Mouse (Mus musculus) adrenal gland, postnatal 10 days (tissue): ENCODE data around the gene Smpd3. TPM values are rescaled to one million over a fixed set of nuclear protein-coding genes. Genes with fewer than 3 reads are reported as not detected.
A peak's percentile ranks its signal among the peaks of the same experiment; 100 is the strongest.

Source experiments
- DNase-seq: peaks from one replicate; pipeline ENCODE4 v3.0.0; 2021; ENCODE audit warnings: mixed read lengths
- total RNA-seq, 2 experiments: library from RNA; stranded (reverse); gene quantifications; 2 replicates each; pipeline ENCODE4 v1.2.3; 2021

The Smpd3 gene
- total RNA-seq, 2 experiments from 2014 or later, result 9.9 to 12.6 TPM

DNA sequence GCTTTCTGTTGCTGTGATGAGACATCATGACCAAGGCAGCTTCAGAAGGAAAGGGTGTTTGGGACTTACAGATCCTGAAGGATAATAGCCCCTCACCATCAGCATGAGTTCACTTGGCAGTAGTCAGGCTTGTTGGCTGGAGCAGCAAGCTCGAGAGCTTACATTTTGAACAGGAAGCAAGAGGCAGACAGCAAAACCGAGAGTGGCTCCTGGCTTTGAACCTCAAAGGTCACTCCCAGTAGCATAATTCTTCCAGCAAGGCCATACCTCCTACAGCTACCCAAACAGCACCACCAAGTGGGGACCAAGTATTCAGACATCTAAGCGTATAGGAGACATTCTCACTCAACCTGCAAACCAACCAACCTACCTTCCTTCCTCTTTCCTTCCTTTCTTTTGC lies 105.0 kb downstream of the Smpd3 start:
- no peak for DNase-seq

DNA sequence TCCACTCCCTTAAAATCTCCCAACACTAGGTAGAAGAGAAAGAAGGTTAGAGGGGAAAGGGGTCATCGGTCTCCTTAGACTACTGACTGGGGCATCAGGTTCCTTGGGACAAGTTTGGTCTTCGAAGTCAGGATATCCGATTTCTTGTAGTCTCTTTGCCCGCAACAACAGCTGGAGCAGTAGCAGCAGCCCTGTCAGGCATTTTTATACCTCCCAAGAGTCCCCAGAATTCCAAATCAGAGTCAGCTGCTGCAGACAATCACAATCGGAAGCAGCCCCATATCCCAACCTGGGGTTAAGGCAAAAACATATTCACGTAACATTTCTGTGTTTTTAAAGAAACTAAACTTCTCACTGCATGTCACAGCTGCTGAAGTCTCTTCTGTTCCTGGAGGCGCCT lies 106.3 kb downstream of the Smpd3 start:
- no peak for DNase-seq

DNA sequence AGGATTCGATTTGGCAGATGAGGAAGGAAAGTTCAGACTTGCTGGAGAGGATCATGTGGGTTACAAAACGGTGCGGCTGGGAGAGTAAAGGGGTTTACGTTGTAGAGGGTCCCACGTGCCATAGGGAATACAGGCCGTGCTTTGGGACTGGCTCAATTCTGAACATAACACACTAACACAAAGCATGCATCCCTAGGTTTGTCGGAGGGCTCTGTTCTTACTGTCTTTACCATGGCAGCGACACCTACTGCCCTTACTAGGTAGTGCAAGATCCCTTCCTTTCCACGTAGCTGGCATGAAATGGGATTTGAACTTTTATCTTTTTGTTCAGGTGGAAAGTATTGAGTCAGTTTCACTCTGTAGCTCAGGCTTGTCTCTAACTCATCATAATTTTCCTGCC lies 111.2 kb downstream of the Smpd3 start:
- peak; percentile 67 for DNase-seq

DNA sequence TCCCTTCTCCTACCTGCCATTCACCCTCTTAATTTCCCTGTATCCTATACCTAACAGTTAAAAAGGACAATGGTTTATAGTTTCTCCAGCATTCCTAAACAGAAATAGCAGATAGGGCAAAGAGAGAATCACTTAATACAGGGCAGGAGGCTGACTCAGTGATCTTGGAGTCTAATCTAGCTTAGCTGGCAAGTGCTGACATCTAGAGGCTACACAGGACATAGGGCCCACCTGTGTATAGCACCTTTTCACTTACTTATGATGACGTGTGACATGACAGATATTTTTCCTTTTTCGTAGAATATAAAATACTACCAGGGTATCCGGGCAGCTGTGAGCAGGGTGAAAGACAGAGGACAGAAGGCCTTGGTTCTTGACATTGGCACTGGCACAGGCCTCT lies 118.2 kb downstream of the Smpd3 start:
- no peak for DNase-seq

DNA sequence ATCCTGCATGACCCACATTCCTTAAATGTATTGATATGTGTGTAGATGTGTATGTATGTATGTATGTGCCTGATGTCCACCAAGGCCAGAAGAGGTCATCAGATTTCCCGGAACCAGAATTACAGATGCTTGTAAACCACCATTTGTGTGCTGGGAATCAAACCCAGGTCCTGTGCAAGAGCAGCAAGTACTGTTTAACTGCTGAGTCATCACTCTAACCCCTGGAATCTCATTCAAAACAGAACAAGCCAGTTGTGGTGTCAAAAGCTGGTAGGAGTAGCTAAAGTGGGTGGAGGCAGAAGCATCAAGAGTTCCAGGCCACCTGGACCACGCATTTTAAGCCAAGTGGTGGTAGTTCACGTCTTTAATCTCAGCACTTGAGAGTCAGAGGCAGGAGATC lies 123.8 kb downstream of the Smpd3 start:
- no peak for DNase-seq

DNA sequence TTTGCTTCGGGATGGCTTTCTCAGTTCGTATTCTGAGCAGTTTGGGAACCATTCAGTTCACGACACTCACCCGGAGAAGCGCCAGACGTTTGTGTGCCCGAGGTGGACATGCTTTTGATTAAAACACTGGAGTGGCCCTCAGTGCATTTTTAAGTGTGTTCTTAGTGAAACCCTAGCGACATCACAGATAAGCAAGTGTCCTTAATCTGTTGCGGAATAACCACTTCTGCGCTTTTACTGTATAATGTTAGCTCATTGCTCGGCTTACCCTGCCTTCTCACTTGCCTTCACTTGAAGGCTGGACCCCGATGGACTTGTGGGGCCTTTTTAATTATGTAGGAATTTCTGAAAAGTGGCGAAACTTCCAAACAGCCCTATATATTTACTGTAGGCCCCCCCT lies 126.4 kb downstream of the Smpd3 start:
- no peak for DNase-seq

DNA sequence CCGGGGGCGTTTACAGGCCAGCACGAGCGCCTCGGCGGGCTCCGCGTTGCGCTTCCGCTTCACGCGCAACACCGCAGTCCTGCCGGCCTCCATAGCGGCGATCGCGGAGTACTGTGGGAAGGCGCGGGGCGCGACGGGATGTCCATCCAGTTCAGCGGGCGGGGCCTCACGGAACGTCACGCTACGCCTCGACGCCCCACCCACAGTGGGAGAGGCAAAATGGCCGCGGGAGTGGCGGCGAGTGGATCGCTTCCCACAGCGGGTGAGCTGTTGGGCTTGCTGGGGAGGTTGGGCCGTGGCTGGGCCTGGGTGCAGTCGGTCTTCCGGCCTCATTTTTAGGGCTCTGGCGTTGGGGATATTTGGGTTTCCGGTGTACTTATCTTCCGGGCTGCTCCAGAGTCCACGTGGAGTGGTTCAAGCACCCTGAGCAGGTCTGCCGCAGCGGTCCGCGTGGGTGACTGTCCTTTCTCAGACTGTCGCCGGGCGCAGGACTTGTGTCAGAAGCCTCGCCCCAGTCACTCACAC lies 126.9 kb downstream of the Smpd3 start, which contains the start of the genes Slc7a6os and Prmt7:
TSS of gene Slc7a6os (minus strand) at position 115 of the 525 bp plus-strand sequence.
TSS of gene Prmt7 (plus strand) at position 116 of the 525 bp plus-strand sequence.
- peak; percentile 97 for DNase-seq

DNA sequence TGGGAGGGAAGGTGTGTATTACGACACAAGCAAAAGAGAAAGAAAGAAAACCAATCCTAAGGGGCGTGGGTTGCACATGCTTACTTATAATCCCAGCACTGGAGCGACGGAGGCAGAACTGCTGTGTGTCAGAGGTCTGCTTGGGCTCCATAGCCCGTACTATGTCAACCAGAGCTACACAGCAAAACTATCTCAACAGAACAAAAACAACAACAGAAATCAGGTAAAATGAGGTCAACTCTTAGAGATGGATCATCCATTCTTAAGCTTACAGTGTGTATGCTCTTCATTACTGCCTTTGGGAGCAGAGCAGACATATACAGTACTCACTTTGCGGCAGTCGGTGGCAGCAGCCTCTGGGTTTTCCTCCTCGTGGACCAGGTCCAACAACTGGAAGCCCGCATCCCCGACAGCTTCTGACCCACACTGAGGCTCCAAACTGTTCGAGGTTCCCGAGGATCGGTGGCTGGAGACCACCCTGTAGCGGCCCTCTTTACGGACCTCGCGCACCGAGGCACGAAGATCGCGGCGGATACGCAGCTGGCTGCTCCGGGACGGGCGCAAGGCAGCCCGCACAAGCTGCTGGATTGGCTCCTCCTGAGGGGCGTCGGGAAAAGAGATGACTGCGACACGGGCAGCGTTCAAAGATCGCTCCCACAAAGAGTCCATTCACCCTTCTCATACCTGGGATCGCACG lies 127.6 kb downstream of the Smpd3 start:
- peak; percentile 17 for DNase-seq

Other genes starting within 250 kb of the Smpd3 start
- 10 to 100 TPM; 14.8 to 15.4 TPM for gene Esrp2, start 201.0 kb downstream of the Smpd3 start, total RNA-seq
- gene Pla2g15, start 187.6 kb downstream of the Smpd3 start, total RNA-seq, result 10 to 100 TPM; 17.6 to 21.4 TPM
- 10 to 100 TPM; 28.2 to 28.7 TPM for gene Slc7a6, start 169.1 kb downstream of the Smpd3 start, total RNA-seq
- 10 to 100 TPM; 21.9 to 26.4 TPM for gene Slc7a6os, start 127.1 kb downstream of the Smpd3 start, total RNA-seq
- gene Prmt7, start 127.1 kb downstream of the Smpd3 start, total RNA-seq, result 10 to 100 TPM; 24.1 to 31.3 TPM
- gene Zfp90, start 77.3 kb upstream of the Smpd3 start, total RNA-seq, result 1 to 10 TPM; 5.9 to 9.1 TPM
- gene 6030452D12Rik, start 162.5 kb upstream of the Smpd3 start, total RNA-seq, result not detected
- 1 to 10 TPM; 1.1 TPM for gene Cdh3, start 172.9 kb upstream of the Smpd3 start, total RNA-seq
- gene Gm10073, start 235.5 kb upstream of the Smpd3 start, total RNA-seq, result 100 to 1,000 TPM; 131 to 143 TPM